Mouse (Mus musculus) spleen, postnatal 14 days (tissue): Measurements from ENCODE around the gene Apon.
"Not testable (repeated sequence)": the region's sequence is repeated elsewhere in the genome, so short reads cannot be mapped to it uniquely, and the experiment has no call there.

ENCODE experiments used
- DNase-seq, 2 experiments: peaks; one replicate each; pipeline ENCODE4 v3.0.0; 2021 to 2022; ENCODE audit warnings: low spot score in 2 of 2

The Apon gene

DNA sequence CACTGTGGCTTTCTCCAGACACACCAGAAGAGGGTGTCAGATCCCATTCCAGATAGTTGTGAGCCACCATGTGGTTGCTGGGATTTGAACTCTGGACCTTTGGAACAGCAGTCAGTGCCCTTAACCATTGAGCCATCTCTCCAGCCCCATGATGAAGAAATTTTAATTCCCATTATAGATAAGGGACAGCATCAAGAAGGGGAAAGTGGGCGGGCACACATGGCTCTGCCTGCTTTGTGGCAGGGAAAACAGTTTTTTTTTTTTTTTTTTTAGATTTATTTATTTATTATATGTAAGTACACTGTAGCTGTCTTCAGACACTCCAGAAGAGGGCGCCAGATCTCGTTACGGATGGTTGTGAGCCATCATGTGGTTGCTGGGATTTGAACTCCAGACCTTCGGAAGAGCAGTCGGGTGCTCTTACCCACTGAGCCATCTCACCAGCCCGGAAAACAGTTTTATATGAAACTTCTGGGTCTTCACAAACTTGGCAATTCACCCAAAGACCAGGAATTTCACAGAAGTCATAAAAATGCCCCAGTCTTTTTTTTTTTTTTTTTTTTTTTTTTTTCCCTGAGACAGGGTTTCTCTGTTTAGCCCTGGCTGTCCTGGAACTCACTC, 19.0 kb downstream of the Apon start:
- not testable (repeated sequence) for DNase-seq

DNA sequence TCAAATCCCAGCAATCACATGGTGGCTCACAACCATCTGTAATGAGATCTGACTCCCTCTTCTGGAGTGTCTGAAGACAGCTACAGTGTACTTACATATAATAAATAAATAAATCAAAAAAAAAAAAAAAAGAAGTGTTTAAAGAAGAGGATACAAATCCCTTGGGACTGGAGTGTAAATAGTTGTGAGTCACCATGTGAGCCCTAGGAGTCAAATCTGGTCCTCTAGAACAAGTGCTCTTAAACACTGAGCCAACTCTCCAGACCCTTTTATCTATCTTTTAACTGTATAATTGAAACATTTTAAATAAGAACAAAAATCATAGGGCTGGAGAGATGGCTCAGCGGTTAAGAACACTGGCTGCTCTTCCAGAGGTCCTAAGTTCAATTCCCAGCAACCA, 21.5 kb downstream of the Apon start:
- DNase-seq, result not testable (repeated sequence)

DNA sequence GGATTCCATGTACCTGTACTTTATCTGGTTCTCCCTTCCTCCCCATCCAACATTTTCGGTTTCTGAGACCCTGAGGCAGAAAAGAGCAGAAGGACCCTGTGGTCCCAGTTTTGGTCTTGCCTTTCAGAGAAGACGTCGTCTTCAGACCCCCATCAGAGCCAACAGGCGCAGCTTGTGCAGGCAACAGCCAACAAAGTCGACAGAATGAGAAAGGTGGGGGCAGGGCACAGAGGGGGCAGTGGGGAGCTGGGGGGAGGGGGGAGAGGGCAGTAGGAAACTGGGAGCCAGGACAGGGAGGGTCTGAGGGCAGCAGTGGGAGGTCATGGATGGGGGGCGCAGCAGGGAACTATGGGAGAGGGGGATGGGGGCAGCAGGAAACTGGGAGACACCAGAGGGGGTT, 24.3 kb downstream of the Apon start:
- no peak for DNase-seq

DNA sequence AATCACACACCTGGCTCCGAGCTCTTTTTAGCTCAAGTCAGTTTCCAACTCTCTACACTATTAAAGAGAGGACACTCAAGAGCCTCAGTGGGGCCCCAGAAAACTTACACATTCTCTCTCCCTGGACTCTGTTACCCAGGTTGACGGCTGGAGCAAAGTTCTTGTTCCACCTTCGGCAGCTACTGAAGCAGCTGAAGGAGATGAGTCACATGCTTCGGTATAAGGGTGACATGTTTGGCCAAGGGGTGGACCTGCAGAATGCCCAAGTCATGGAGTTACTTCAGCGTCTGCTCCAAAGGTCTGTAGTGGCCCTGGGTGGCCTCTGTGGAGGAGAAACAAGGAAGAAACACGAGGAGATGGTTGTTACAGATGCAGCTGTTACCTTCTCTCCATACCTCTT, 27.0 kb downstream of the Apon start:
- DNase-seq, result no peak

DNA sequence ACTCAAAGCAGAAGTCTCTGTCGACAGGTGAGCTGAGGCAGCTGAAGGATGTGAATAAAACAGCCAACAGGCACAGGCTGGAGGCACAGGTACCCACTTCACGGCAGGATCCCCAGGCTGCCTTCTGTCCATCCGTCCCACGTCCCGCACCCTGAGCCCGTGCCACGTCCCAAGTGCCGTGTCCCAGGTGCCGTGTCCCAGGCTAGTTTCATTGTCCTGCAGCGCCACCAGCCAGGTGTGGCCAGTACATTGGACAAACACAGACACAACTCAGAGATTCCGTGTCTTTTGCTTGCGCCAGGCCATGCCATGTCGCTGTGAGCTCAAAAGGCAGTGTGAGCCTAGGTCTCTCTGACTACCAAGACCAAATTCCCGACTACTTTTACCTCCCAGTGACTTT, 27.8 kb downstream of the Apon start:
- no peak for DNase-seq

DNA sequence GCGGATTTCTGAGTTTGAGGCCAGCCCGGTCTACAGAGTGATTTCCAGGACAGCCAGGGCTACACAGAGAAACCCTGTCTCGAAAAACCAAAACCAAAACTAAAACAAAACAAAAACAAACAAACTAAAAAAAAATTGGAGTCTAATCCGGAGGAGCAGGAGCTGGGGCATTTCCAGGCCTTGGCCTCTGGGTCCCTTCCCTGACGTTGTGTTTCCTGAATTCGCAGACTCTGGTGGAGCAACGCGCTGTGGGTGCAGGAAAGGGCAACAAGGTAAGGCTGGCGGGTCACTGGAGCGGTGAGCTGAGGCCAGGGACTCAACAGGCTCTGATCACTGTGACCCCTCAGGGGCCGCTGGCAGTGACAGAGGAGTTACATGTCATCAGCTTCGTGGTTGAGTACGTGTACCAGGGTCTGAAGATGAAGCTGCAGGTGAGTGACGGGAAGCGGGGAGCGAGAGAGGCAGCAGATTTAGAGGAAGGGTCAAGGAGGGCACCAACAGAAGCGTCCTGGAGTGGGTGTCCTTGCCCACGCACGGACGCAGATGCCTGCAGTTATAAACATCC, 29.1 kb downstream of the Apon start:
- DNase-seq, result no peak

DNA sequence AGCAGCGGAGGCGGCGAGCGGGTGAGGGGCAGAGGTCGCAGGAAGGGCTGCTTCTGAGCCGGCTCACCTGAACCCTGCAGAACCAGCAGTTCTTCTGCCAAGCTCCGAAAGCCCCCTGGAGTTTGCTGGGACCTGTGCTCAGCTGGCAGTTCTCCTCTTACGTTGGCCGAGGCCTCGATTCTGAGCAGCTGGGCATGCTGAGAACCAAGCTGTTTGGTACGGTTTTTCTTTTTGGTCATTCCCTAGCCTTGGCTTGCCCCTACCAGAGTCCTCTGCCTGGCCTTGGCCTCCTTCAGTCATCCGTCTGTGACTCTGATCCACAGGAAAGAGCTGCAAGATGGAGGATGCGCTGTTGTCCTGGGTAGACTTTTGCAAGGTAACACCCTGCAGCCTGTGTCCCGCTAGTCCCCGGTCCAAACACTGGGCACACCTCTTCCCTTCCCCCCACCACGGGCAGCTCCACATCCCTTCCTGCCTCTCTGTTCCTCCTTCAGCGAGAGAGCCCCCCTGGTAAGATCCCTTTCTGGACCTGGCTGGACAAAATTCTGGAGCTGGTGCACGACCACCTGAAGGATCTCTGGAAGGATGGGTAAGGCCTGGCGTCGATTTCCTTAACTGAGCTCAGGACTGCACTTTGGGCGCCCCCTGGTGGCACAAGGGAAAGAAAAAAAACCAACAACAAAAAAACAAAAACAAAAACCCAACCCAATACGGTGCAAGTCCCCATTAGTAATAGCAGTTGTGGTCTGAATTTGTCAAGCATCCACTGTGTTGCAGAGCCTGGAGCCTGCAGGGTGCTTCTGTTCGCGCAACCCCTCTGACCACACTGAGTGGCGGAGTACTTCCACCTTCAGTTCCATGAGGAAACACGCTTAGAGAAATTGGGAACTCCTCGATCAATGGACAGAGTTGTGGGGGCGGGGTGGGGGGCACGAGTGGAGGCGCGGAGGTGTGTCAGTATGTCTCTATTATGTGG, 30.0 kb downstream of the Apon start:
- DNase-seq, result peak; percentile 29 to 62

- DNase-seq, result not testable (repeated sequence)
Observed at GRCm38 (mm10) chr10:128290594-128290993, 36.7 kb downstream of the Apon start.

- DNase-seq, result no peak
Observed at GRCm38 (mm10) chr10:128296370-128297090, 42.6 kb downstream of the Apon start.

GRCm38 (mm10) chr10:128297221-128297620, 43.3 kb downstream of the Apon start:
- no peak for DNase-seq

- DNase-seq, result no peak
Observed at GRCm38 (mm10) chr10:128297622-128298021, 43.7 kb downstream of the Apon start.

DNA sequence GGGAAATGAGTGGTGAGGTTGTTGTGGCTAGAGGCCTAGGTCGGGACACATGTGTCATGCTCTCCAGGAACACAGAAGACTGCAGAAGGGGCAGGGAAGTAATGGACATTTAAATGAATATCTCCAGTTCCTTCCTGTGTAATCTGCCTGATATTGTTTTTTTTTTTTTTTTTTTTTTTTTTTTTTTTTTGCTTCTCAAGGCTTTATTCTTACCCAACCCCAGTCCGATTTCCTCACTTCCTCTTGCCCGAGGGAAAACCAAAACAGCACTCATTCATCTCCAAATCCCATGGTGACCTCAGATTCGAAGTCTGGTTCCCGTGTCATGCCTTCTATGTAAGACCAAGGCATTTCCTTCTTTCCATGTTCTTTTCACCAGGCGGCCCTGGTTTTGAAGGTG, 44.3 kb downstream of the Apon start:
- no peak for DNase-seq

DNA sequence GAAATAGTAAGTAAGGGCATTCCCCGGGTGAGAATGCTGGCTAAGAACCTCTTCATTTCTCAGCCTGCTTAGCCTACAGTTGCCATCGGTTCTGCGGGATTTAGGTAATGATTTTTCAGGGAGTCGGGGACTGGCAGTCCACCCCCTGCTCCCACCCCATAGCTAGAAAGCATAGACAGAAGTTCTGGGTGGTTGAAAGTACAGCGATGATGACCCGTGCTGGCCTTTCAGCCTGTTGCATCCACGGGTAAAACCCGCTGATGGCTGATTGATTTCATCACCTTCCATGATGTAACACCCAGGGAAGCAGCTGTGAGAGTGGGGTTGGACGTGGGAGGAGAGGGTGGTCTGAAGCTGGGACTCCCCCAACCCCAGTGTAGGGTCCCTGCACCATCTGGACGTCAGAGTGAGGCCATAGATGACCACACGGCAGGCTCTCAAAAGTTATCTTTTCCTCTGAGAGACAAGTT, 44.8 kb downstream of the Apon start, which contains the start of gene Il23a:
TSS of gene Il23a (minus strand) at position 51 of the 470 bp plus-strand sequence.
- DNase-seq, result no peak

DNA sequence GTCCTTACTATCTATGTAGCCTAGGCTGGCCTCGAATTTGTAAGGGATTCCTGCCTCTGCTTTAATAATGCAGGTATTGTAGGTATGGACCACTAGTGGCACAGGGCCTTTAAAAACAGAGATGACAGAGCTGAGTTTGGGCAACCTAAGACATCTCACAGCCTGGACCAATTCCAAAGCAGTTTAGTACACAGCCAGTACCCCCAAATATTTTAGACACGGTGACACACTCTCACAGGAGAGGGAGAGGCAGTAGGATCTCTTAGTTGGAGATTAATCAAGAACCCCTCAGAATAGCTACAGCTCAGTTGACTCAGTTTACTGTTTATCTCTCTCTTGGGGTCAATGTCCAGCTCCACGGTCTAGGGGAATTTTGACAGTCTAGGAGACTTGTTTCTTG, 48.5 kb downstream of the Apon start:
- DNase-seq, result no peak

GRCm38 (mm10) chr10:128302785-128303125, 48.9 kb downstream of the Apon start:
- DNase-seq, result no peak

DNA sequence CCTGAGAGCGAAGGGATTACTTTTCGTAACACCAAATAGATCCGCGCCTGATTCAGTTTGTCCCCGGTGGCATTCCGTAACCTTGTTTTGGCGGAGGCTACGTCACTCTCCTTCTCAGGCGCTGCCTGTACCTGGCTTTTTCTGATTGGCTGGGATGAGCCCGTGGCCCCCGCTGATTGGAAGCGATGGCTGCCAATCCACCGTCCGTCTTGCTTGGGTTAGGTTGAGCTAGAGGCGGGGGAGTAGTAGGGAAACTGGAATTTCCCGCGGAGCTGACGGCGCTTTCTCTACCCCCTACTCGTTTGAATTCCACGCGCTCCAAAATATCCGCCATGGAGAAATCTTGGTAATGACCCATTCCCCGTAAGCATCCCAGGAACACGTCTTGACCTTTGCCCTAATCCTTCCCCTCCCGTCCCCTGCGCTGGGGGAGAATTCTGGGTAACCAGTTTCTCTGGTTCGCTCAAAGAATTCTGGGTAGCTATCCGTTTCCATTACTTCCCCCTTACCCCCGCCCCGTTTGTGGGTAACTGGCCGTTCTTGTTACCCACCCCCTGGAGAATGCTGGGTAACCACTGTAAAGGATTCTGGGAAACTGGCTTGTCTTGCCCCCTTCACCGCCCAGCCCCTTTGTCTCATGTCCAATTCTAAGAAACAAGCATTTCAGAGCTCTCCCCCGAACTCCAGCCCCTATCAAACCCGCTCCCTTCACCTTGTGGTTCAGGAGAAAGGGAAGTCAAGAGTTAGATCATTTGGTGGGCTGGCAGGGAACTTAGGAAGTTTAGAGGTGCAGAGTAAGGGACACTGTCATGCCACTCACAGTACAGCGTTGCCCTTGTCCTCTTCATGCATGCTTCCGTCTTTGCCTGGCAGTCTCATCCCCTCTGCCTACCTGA, 49.5 kb downstream of the Apon start, which contains the start of gene Pan2:
TSS of gene Pan2 (plus strand) at position 210 of the 896 bp plus-strand sequence.
- peak; percentile 99 for DNase-seq
